Mouse (Mus musculus) heart, postnatal 25 days (tissue): ENCODE data around the gene Nedd4. TPM values are rescaled to one million over a fixed set of nuclear protein-coding genes. Genes with fewer than 3 reads are reported as not detected.
"Not testable (repeated sequence)": the region's sequence is repeated elsewhere in the genome, so short reads cannot be mapped to it uniquely, and the experiment has no call there.

Experiments
- DNase-seq: peaks from one replicate; pipeline ENCODE4 v3.0.0; 2022; ENCODE audit warnings: low spot score
- intact Hi-C: fragments of 180-260 bp; cut with DNase I; formaldehyde crosslinking; loops from one replicate; pipeline ENCODE4 v1.15.1; 2025
- total RNA-seq, 2 experiments: library from RNA; stranded (reverse); gene quantifications; 2 replicates each; pipeline ENCODE4 v1.2.3; 2021

Gene Nedd4
- total RNA-seq = 100 to 1,000 TPM; 337 to 377 TPM

GRCm38 (mm10) chr9:72661895-72662661, at the start of gene Nedd4:
Gene Nedd4, plus strand, starts transcription at chr9:72662346.
- intact Hi-C loops = loop anchor here (2.0 kb wide), 1 partner anchor 21 kb away; no protein-coding TSS in a partner anchor
- DNase-seq = peak; percentile 95

DNA sequence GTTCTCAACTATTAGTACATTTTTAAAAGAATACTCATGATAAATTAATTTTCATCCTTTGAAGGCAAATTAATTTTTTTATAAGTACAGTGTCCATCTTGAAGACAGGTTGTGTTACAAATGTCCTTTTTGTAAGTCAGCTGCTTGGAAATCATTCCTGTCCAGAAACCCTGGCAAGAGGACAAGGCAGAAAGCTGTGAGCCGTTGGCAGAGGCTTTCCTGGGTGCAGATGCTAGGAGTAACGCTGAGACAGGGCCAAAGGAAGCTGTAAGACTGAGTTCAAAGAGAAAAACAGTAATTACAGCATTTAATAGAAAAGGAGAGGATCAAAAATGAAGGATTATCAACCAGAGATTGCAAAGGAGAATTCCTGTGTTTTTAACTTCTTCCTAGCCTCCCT, 48.3 kb upstream of the Nedd4 start:
- no peak for DNase-seq
- intact Hi-C loops = no loop called here

GRCm38 (mm10) chr9:72614786-72615480, 47.2 kb upstream of the Nedd4 start:
- intact Hi-C loops = no loop called here

DNA sequence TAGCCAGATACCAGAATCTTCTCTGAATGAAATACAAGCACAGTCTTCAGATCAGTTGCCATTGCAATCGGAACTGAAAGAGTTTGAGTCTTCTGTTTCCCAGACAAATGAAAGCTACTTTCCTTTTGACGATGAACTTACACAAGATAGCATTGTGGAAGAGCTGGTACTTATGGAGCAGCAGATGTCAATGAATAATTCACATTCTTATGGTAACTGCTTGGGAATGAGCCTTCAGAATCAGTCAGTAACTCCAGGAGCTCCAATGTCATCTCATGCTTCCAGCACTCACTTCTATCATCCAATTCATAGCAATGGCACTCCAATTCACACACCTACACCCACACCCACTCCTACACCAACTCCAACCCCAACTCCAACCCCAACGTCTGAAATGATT, 44.1 kb upstream of the Nedd4 start:
- no peak for DNase-seq
- intact Hi-C loops = no loop called here

More at GRCm38 (mm10) chr9:72614786-72615480, 47.2 kb upstream of the Nedd4 start:
- DNase-seq = no peak

GRCm38 (mm10) chr9:72623605-72624004, 38.5 kb upstream of the Nedd4 start:
- intact Hi-C loops = no loop called here
- no peak for DNase-seq

DNA sequence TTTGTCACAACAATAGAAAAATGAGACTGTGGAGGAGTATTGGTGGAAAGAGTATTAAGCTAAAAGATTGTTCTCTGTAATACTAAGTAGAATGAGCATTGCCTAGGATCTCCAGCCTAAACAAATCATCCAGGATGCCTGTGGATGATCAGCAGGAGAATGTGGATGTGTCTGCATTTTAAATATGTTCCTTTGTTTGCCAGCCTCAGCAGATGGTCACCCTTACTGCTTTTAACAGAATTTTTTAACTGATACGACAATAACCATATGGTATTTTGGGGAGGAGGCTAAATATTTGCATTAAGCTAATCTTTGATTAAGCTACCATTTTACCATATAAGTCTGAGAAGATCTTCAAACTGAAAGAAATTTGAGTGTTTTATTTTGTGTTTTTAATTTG, 34.5 kb upstream of the Nedd4 start:
- DNase-seq = no peak
- intact Hi-C loops = no loop called here

DNA sequence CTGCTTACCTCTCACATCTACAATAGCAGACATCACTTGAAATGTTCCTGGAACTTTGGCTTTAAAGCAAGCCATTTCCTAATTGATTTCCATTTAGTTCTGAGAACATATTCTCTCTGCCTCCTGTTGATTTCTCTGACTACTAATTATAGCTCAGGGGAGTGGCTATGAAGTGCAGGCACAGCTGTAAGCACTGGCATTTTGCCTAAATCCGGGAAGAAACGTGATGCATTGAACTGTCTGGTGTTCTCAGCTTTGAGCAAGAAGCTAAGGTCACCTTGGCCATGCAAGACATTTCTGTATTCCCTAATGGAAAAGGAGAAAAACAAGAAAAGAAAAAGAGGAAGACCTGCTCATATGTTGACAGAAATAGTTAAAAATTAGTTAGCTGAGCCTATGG, 33.6 kb upstream of the Nedd4 start:
- no peak for DNase-seq
- intact Hi-C loops = no loop called here

- intact Hi-C loops = no loop called here
Observed at GRCm38 (mm10) chr9:72632198-72632597, 29.9 kb upstream of the Nedd4 start.

GRCm38 (mm10) chr9:72635134-72635533, 27.0 kb upstream of the Nedd4 start:
- intact Hi-C loops = loop anchor here (1.0 kb wide), 1 partner anchor 37 kb away; no protein-coding TSS in a partner anchor
- DNase-seq = no peak

More at GRCm38 (mm10) chr9:72632198-72632597, 29.9 kb upstream of the Nedd4 start:
- no peak for DNase-seq

DNA sequence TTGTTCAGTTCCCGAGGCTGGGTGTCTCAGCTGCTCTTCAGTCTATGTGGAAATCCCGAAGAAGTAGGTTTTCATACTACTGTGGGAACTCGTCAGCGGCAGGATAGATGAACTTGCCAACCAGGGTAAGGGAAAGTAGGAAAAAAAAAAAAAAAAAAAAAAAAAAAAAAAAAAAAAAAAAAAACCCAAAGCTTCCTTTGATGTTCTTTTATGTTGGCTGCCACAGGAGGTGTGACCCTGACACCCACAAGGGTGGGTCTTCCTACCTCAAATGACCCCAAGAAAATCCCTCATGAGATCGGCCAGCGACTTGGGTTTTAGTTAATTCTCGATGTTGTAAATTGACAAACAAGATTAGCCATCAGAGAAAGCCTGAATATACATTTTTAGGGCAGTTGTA, 25.6 kb upstream of the Nedd4 start:
- intact Hi-C loops = no loop called here
- DNase-seq = no peak

GRCm38 (mm10) chr9:72637243-72637642, 24.9 kb upstream of the Nedd4 start:
- DNase-seq = no peak
- intact Hi-C loops = no loop called here

DNA sequence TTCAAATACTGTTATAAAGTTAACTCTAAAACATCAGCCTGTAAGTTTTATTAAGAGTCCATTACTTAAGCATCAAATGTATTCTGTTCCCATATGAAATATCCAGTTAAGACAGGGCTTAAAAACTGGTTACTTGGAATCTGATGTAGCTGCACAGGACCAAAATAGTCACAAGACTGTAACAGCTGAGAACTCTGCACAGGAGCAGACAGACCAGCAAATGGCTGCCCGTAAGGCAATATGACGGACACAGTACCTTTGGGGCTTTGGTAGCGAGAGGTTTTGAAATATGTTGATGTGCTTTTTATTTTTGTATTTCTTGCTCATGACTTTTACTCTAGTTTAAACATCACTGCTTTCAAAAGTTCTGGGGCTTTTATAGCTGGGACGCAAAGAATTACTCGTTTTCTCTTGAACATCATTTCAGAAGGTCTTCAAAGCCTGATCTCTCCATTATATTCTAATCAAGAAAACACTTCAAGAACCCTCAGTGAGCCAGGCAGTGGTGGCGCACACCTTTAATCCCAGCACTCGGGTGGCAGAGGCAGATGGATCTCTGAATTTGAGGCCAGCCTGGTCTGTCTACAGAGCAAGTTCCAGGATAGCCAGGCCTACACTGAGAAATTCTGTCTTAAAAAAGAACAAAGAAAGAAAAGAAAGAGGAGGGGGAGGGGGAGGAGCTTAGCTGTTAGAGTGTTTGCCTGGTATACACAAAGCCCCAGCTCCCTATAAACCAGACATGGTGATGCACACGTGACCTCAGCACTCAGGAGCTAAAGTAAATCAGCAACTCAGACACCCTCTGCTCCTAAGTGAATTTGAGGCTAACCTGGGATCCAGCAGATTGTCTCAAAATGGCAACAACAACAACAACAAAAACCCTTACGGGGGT, 22.9 kb upstream of the Nedd4 start:
- no peak for DNase-seq
- intact Hi-C loops = no loop called here

- intact Hi-C loops = loop anchor here (2.0 kb wide), 1 partner anchor 23 kb away; the partner anchor contains the start of gene Nedd4
- peak; percentile 88 for DNase-seq
Observed at GRCm38 (mm10) chr9:72639843-72640621, 22.1 kb upstream of the Nedd4 start.

GRCm38 (mm10) chr9:72640642-72641041, 21.5 kb upstream of the Nedd4 start:
- no peak for DNase-seq
- intact Hi-C loops = loop anchor here (2.0 kb wide), 1 partner anchor 22 kb away; the partner anchor contains the start of gene Nedd4

DNA sequence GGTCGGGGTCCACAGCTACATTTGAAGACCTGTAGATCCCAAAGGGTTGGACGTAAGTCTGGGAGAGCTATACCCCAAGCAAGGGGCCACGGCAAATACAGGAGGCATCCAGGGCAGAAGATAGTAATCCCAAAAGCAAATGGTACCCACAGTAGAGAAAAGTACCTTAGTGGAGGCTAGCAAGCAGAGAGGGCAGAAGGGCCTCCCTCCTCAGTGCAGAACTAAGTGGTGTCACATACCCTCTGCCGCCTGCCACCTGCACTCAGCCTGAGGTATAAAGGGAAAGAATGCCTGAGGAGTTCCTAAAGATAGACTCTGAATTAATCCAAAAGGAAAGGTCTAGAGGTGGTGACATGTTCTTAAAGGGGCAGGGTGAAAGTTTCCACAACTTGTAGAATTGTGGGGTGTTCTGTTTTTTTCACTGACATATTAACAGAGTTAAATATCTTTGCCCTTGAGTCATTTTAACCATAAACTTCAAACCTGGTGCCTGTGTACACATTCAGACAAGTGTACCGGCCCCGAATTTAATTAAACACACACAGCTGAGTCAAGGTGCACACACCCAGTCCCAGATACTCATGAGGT, 21.0 kb upstream of the Nedd4 start:
- intact Hi-C loops = loop anchor here (2.0 kb wide), 1 partner anchor 22 kb away; the partner anchor contains the start of gene Nedd4
- no peak for DNase-seq

GRCm38 (mm10) chr9:72642756-72643447, 19.2 kb upstream of the Nedd4 start:
- DNase-seq, intact Hi-C loops: not testable (repeated sequence)

- intact Hi-C loops = no loop called here
- DNase-seq = no peak
Observed at GRCm38 (mm10) chr9:72643651-72644417, 18.3 kb upstream of the Nedd4 start.
